Mouse (Mus musculus) heart, embryonic 12.5 days (tissue): ENCODE data around the gene Tnnt2. TPM values are rescaled to one million over a fixed set of nuclear protein-coding genes. Genes with fewer than 3 reads are reported as not detected.

ENCODE experiments used
- ATAC-seq: fragments of 200-750 bp; cut with Nextera tagmentation; 2 replicates; pipeline ENCODE4 v1.8.0; 2017; ENCODE audit warnings: moderate TSS enrichment, moderate library complexity; ENCODE audit not compliant: insufficient number of reproducible peaks, low FRiP score
- H3K27ac ChIP-seq: fragments of 300-500 bp; sonication (generic); 2 replicates; pipeline ENCODE4 v1.5.1; 2016; ENCODE audit warnings: mild to moderate bottlenecking, moderate library complexity; ENCODE audit not compliant: poor library complexity, severe bottlenecking
- H3K27me3 ChIP-seq: fragments of 300-500 bp; sonication (generic); replicated peaks from 2 replicates; pipeline ENCODE4 v1.6.1; 2016; ENCODE audit warnings: mild to moderate bottlenecking, moderate library complexity
- H3K36me3 ChIP-seq: fragments of 300-500 bp; sonication (generic); 2 replicates; pipeline ENCODE4 v1.6.1; 2016; ENCODE audit warnings: mild to moderate bottlenecking, moderate library complexity
- H3K4me1 ChIP-seq: fragments of 300-500 bp; sonication (generic); replicated peaks from 2 replicates; pipeline ENCODE4 v1.6.1; 2016; ENCODE audit warnings: mild to moderate bottlenecking
- H3K4me2 ChIP-seq: fragments of 300-500 bp; sonication (generic); 2 replicates; pipeline ENCODE4 v1.6.1; 2016; ENCODE audit warnings: mild to moderate bottlenecking, moderate library complexity
- H3K4me3 ChIP-seq: fragments of 300-500 bp; sonication (generic); 2 replicates; pipeline ENCODE4 v1.5.1; 2016; ENCODE audit warnings: mild to moderate bottlenecking
- H3K9ac ChIP-seq: fragments of 300-500 bp; sonication (generic); 2 replicates; pipeline ENCODE4 v1.6.1; 2016; ENCODE audit warnings: mild to moderate bottlenecking, moderate library complexity
- H3K9me3 ChIP-seq: fragments of 300-500 bp; sonication (generic); replicated peaks from 2 replicates; pipeline ENCODE4 v1.6.1; 2016; ENCODE audit warnings: mild to moderate bottlenecking, moderate library complexity
- WGBS: fragments of 180-500 bp; shearing (Covaris S2); methylation state at CpG from one replicate; pipeline ENCODE4 v1.1.7; 2016; 5-methylcytosine and 5-hydroxymethylcytosine counted together
- polyA plus RNA-seq: library from polyadenylated mRNA; unstranded; fragments of >200 nt; fragmentation: Nextera tagmentation; extraction: Ambion mirVana; gene quantifications from 2 replicates; pipeline ENCODE4 v1.2.1, GENCODE M21; 2016

The Tnnt2 gene
- polyA plus RNA-seq, 1 experiment from 2014 or later = 5,319 TPM

DNA sequence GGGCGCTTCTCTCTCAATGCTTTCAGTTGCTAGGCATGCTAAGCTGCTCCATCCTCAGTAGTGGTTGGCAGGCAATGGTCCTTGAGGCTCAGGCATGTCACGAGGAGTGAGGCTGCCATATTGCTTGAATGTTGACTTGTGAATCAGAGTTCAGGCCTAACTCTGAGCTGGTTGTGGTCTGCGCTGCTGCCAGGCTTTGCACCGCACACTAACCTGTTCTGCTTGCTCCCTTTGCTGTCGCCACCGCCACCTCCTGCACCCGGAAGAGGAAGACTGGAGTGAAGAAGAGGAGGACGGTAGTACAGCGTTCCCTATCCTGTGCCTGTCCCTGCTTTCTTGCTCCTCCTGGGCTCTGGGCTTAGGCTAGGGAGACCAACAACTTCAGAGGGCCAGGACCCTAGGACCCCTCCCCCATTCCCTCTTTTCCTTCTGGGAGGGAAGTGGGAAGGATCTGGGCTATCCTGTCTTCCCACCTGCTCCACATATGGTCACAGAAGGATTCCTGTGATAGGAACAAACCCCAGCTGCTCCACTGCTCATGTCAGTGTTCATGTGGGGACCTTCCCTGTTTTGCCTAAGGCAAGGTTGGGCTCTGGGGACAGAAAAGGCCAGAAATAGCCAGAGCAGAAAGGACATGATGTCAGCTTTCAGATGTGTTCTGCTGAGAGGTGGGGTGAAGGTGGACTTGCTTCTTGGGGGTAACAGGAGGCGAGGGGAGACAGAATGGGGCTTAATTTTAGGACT is 7.5 kb downstream of the Tnnt2 start:
- Histone ChIP-seq H3K27ac (peak overlapping the region; percentile 67), H3K36me3 (peaks cover 91% of the 10 kb centered on the region), H3K27me3 (no peaks in the 10 kb centered on the region), H3K4me1 (peaks cover 93% of the 10 kb centered on the region), H3K9me3 (no peaks in the 10 kb centered on the region), H3K4me2 (peak overlapping the region; percentile 26), H3K9ac (peak overlapping the region; percentile 21), H3K4me3 (no peak overlapping the region)
- no peak for ATAC-seq
- WGBS = 80% methylated on average over 10 of the region's 10 CpGs

DNA sequence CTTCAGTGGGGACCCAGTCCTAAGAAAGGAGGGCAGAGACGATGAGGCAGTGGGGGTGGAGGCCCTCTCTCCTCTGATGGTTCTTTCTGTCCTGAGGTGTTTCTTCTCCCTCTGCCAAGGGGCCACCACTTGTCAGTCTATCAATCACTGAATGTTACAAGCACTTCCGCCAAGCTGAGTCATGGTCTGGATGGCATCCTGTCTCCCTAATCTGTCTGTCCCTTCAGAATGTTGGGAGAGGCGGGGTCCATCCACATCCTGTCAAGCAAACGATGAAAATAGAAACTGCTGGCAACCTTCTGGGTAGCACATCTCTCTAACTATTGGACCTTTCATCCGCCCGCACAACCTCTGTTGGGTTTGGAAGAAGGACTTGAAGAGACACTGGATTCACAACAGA is 8.3 kb downstream of the Tnnt2 start:
- Histone ChIP-seq H3K9me3 (no peaks in the 10 kb centered on the region), H3K36me3 (peaks cover 95% of the 10 kb centered on the region), H3K4me2 (peak overlapping the region; percentile 26), H3K4me3 (no peak overlapping the region), H3K27ac (peak overlapping the region; percentile 75), H3K4me1 (peaks cover 98% of the 10 kb centered on the region), H3K27me3 (no peaks in the 10 kb centered on the region), H3K9ac (peak overlapping the region; percentile 21; the same call in 1 of the 2 replicates)
- WGBS = 24% methylated on average over 6 of the region's 6 CpGs
- no peak for ATAC-seq

DNA sequence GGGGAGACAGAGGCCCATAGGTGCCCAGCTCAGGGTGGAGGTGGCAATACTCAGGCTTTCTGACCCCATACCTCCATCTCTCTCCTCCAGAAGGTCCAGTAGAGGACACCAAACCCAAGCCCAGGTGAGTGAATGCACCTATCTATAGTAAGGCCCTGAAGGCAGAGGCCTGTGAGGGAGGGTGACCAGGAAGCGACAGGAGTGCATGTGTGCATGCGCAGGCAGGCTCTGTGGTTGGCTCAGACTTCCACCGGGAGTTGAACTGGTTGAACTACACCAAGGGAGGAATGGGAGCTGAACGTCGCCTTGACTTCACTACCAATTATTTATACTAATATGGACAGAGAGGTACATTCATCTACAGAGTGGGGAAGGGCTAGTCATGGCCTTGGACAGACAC is 10.5 kb downstream of the Tnnt2 start:
- ATAC-seq = no peak
- H3K27me3 ChIP-seq = no peaks in the 10 kb centered on the region
- WGBS = 78% methylated on average over 5 of the region's 5 CpGs
- no peaks in the 10 kb centered on the region for H3K9me3 ChIP-seq
- peak overlapping the region; percentile 27; the same call in 1 of the 2 replicates for H3K27ac ChIP-seq
- peaks cover 96% of the 10 kb centered on the region for H3K36me3 ChIP-seq
- no peak overlapping the region for H3K4me2 ChIP-seq
- H3K4me1 ChIP-seq = peaks cover 96% of the 10 kb centered on the region
- H3K9ac ChIP-seq = no peak overlapping the region
- H3K4me3 ChIP-seq = no peak overlapping the region

DNA sequence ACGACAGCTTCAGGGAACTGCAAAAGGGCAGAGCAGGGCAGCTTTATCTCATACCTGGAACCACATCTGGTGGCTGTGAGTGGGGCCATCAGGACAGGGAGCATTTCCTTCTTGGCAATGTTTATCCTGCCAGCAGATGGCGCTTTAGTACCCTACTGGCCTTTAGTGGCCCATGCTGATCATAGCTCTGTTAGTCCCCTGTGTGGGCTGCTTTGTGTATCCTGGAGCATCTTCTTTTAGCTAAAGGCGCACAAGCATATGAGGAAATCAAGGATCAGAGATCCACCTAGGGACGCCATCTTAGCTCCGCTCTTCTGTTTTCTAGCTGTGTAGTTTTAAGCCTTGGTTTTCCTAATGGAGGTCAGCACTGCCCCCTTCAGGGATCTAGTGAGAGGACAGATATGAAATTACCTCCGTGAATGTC is 11.0 kb downstream of the Tnnt2 start:
- peaks cover 96% of the 10 kb centered on the region for H3K4me1 ChIP-seq
- no peaks in the 10 kb centered on the region for H3K27me3 ChIP-seq
- no peak overlapping the region for H3K27ac ChIP-seq
- 32% methylated on average over 6 of the region's 6 CpGs for WGBS
- H3K36me3 ChIP-seq = peaks cover 98% of the 10 kb centered on the region
- H3K4me3 ChIP-seq = no peak overlapping the region
- no peak overlapping the region for H3K9ac ChIP-seq
- no peak for ATAC-seq
- H3K9me3 ChIP-seq = no peaks in the 10 kb centered on the region
- no peak overlapping the region for H3K4me2 ChIP-seq

DNA sequence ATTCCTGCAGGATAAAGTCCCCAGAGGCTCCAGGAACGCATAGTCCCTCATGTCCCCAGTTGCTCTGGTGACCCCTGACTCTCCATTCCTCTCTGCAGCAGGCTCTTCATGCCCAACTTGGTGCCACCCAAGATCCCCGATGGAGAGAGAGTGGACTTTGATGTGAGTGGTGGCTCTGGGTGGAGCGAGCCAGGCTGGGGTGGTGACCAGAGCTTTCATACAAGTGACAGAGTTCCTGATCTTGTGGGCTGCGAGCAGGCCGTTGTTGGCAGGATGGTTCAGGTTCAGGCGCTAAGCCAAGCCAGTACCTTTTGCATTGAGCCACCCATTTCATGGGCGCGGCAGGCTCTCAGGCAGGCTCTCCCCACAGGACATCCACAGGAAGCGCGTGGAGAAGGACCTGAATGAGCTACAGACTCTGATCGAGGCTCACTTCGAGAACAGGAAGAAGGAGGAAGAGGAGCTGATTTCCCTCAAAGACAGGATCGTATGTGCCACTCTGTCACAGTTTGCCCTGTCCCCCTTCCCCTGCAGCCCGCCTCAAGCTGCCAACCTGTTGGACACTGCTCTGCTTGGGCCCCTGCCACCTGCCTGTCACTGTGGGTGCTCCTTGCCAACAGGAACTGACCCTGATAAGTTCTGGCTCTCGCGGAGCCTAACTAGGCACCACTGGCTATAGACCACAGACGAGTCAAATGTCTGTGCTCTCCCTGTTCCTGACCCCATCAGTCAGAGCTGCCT is 11.6 kb downstream of the Tnnt2 start:
- Histone ChIP-seq H3K36me3 (peaks cover 98% of the 10 kb centered on the region), H3K27me3 (no peaks in the 10 kb centered on the region), H3K4me3 (no peak overlapping the region), H3K9me3 (no peaks in the 10 kb centered on the region), H3K4me1 (peaks cover 96% of the 10 kb centered on the region), H3K9ac (peak overlapping the region; percentile 37; the same call in 1 of the 2 replicates), H3K27ac (peak overlapping the region; percentile 25), H3K4me2 (no peak overlapping the region)
- ATAC-seq = no peak
- WGBS = 67% methylated on average over 17 of the region's 17 CpGs

DNA sequence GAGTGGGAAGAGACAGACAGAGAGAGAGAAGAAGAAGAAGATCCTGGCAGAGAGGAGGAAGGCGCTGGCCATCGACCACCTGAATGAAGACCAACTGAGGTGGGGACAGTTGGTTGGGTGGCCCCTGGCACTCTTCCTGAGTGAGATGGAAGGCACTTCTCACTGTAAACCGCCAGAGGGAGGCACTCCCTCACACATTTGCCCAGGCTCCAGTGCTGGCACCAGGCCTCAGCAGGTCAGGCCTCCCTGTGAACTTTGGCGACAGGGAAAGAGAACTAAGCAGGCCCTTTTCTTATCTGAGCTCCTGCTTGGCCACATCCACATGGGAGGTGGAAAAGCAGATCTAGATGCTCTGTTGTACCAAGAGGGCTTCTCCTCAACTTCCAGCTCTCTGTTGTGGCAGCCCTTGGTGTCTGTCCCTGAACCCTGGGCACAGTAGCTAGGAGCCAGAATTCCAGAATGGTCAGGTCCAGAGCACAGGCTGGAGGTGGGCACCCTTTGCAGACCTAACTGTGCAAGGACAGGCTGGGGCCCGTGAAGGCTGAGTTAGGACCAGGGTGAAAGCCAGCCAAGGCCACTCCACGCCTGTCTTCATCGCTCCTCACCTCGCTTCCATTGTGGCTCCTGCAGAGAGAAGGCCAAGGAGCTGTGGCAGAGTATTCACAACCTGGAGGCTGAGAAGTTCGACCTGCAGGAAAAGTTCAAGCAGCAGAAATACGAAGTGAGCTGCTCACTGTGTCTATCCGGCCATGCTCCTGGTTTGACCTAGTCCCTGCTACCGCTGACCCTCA is 14.8 kb downstream of the Tnnt2 start:
- 62% methylated on average over 12 of the region's 12 CpGs for WGBS
- H3K4me3 ChIP-seq = no peak overlapping the region
- peaks cover 73% of the 10 kb centered on the region for H3K4me1 ChIP-seq
- H3K9ac ChIP-seq = peak overlapping the region; percentile 49; the same call in 1 of the 2 replicates
- peak overlapping the region; percentile 30 for H3K27ac ChIP-seq
- H3K9me3 ChIP-seq = no peaks in the 10 kb centered on the region
- no peak for ATAC-seq
- peaks cover 73% of the 10 kb centered on the region for H3K36me3 ChIP-seq
- H3K27me3 ChIP-seq = no peaks in the 10 kb centered on the region
- H3K4me2 ChIP-seq = no peak overlapping the region

DNA sequence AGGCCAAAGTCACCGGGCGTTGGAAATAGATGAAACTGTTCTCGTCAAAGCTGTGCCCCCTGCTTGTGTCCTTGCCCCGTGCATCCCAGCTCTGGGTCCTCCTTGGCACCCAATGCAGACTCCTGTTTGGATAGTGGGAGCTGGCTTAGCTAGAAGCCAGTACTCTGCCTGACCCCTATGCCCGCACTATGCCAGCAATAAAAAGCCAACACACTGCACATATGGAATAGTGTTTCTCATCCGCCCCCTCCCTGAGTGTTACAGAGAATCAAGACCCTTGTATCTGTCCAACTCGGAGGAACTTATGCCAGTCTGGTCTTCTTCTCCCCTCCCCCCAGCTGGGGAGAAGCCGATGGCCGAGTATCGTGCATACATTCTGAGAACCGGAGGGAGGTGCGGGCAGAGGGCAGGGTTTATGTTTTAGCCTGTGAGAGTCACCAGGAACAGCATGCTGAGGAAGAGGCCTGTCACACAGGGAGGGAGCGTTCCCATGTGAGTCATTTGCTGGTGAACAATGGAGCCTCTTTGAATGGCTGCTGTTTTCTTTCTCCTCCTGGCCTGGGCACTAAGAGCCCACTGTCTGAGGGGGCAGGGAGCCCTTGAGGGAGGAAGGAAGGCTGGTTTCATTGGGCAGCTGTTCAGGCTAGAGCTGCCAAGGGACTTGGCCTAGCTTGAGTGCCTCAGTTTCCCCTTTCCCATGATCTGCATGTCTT is 16.0 kb downstream of the Tnnt2 start:
- Histone ChIP-seq H3K9me3 (no peaks in the 10 kb centered on the region), H3K27ac (peak overlapping the region; percentile 21; the same call in 1 of the 2 replicates), H3K4me2 (no peak overlapping the region), H3K9ac (no peak overlapping the region), H3K27me3 (no peaks in the 10 kb centered on the region), H3K36me3 (peaks cover 60% of the 10 kb centered on the region), H3K4me3 (no peak overlapping the region), H3K4me1 (peaks cover 72% of the 10 kb centered on the region)
- peak; percentile 30; the same call in 1 of the 2 replicates for ATAC-seq
- WGBS = 59% methylated on average over 13 of the region's 13 CpGs

DNA sequence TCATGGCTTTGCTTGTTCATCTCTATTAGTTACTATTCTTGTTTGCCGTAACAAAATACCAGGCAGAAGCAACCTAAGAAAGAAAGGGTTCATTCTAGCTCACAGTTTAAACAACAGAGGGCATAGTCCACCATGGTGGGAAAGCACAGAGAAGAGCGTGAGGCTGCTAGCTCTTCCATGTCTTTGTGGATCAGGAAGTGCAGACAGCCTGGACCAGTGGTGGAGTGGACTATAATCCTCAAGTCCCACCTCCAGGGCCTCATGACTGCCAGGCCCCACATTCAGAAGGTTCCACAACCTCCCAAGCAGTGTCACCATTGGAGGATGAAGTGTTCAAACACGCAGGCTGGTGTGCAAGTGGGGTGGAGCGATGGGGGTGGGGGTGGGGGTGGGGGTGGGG is 17.0 kb downstream of the Tnnt2 start:
- Histone ChIP-seq H3K27ac (no peak overlapping the region), H3K36me3 (peaks cover 50% of the 10 kb centered on the region), H3K4me3 (no peak overlapping the region), H3K27me3 (no peaks in the 10 kb centered on the region), H3K4me1 (peaks cover 64% of the 10 kb centered on the region), H3K4me2 (no peak overlapping the region), H3K9ac (no peak overlapping the region), H3K9me3 (no peaks in the 10 kb centered on the region)
- ATAC-seq = no peak
- WGBS = 78% methylated on average over 4 of the region's 4 CpGs

DNA sequence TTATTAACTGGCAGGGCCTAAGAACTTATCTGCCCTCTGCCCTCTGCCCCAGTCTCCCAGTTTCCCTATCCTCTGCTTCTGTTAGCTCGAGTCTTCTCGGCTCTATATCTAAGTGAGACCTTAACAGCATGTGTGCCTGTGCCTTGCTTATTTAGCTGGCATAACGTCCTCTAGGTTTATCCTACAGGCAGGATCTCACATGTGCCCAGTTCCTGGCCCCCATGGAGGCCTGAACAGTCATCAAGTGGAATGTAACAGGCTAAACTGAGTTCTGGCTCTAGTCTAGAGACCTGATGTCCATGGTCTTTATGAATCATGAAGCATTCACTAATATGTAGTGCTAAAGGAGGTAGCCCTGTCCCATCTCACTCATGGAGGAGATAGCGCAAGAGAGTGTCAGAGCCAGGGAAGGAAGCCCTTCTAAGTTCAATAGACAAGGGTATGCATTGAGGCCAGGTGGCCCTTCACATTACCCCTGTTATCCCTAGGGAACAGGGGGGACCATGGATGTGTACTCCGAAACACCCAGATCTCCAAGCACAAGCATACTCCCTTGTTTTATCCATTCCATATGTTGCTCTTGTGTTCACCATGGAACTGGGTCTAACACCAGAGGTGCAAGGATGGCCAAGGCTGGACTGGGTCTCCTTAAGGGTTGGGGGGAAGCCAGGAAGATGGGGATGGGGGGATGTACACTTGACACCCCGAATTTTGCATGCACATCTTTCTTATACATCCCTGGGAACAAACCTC is 18.6 kb downstream of the Tnnt2 start:
- no peak overlapping the region for H3K4me2 ChIP-seq
- H3K9ac ChIP-seq = no peak overlapping the region
- H3K4me3 ChIP-seq = no peak overlapping the region
- no peaks in the 10 kb centered on the region for H3K27me3 ChIP-seq
- H3K9me3 ChIP-seq = no peaks in the 10 kb centered on the region
- peak overlapping the region; percentile 37; the same call in 1 of the 2 replicates for H3K27ac ChIP-seq
- 72% methylated on average over 6 of the region's 6 CpGs for WGBS
- peaks cover 50% of the 10 kb centered on the region for H3K4me1 ChIP-seq
- peaks cover 36% of the 10 kb centered on the region for H3K36me3 ChIP-seq
- no peak for ATAC-seq

DNA sequence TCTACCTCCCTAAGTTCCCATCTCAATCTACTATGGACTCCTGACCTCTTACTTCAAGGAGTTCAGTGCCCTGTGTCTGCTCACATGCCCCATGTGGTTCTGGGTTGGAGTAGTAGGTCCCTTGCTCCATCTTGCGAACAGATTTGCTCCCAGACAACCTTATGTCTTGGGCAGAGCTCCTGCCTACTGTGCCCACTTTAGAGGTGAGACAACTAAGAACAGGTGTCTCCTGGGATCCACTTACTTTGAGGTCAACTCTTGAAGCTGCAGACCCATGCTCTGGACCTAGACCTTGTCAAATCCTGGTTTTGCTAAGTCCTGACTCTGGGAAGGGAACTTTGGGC is 19.2 kb downstream of the Tnnt2 start:
- no peak for ATAC-seq
- no peaks in the 10 kb centered on the region for H3K9me3 ChIP-seq
- no peak overlapping the region for H3K9ac ChIP-seq
- no peaks in the 10 kb centered on the region for H3K27me3 ChIP-seq
- no peak overlapping the region for H3K4me2 ChIP-seq
- H3K36me3 ChIP-seq = peaks cover 31% of the 10 kb centered on the region
- H3K27ac ChIP-seq = 0 out of 2 replicates have a peak overlapping the region, but pooled peaks have one; percentile 1
- no peak overlapping the region for H3K4me3 ChIP-seq
- 95% methylated on average over 1 of the region's 1 CpGs for WGBS
- peaks cover 46% of the 10 kb centered on the region for H3K4me1 ChIP-seq
